Mouse (Mus musculus) right cerebral cortex, postnatal 4 days (tissue): Measurements from ENCODE around the gene Astn2.

Source experiments
- DNase-seq: peaks from one replicate; pipeline ENCODE4 v3.0.0-alpha.2; 2022

Astn2 gene

GRCm38 (mm10) chr4:66157439-66158113 is 246.8 kb downstream of the Astn2 start:
- no peak for DNase-seq

GRCm38 (mm10) chr4:66146546-66146945 is 257.9 kb downstream of the Astn2 start:
- no peak for DNase-seq

- DNase-seq = no peak
Observed at GRCm38 (mm10) chr4:66126181-66126580, 278.2 kb downstream of the Astn2 start.

- no peak for DNase-seq
Observed at GRCm38 (mm10) chr4:66122766-66123358, 281.5 kb downstream of the Astn2 start.

- no peak for DNase-seq
Observed at GRCm38 (mm10) chr4:66114243-66114642, 290.2 kb downstream of the Astn2 start.

- DNase-seq = no peak
Observed at GRCm38 (mm10) chr4:66102037-66102436, 302.4 kb downstream of the Astn2 start.

- no peak for DNase-seq
Observed at GRCm38 (mm10) chr4:66097629-66098028, 306.8 kb downstream of the Astn2 start.

GRCm38 (mm10) chr4:66096104-66096503 is 308.3 kb downstream of the Astn2 start:
- no peak for DNase-seq

- no peak for DNase-seq
Observed at GRCm38 (mm10) chr4:66057161-66057560, 347.2 kb downstream of the Astn2 start.

- DNase-seq = no peak
Observed at GRCm38 (mm10) chr4:66055690-66056089, 348.7 kb downstream of the Astn2 start.

GRCm38 (mm10) chr4:66043014-66043672 is 361.3 kb downstream of the Astn2 start:
- DNase-seq = no peak

GRCm38 (mm10) chr4:66033826-66034225 is 370.6 kb downstream of the Astn2 start:
- DNase-seq = no peak

- DNase-seq = no peak
Observed at GRCm38 (mm10) chr4:66031320-66031870, 373.0 kb downstream of the Astn2 start.

- no peak for DNase-seq
Observed at GRCm38 (mm10) chr4:66029901-66030300, 374.5 kb downstream of the Astn2 start.

GRCm38 (mm10) chr4:66027866-66028265 is 376.5 kb downstream of the Astn2 start:
- no peak for DNase-seq

- no peak for DNase-seq
Observed at GRCm38 (mm10) chr4:66025393-66026062, 378.9 kb downstream of the Astn2 start.

GRCm38 (mm10) chr4:66002936-66003335 is 401.5 kb downstream of the Astn2 start:
- no peak for DNase-seq

- no peak for DNase-seq
Observed at GRCm38 (mm10) chr4:65983643-65984042, 420.8 kb downstream of the Astn2 start.

GRCm38 (mm10) chr4:65982882-65983281 is 421.5 kb downstream of the Astn2 start:
- DNase-seq = no peak

GRCm38 (mm10) chr4:65976251-65976650 is 428.2 kb downstream of the Astn2 start:
- DNase-seq = no peak

GRCm38 (mm10) chr4:65972395-65972794 is 432.0 kb downstream of the Astn2 start:
- no peak for DNase-seq

- DNase-seq = no peak
Observed at GRCm38 (mm10) chr4:65969318-65969717, 435.1 kb downstream of the Astn2 start.

- DNase-seq = no peak
Observed at GRCm38 (mm10) chr4:65964604-65965003, 439.8 kb downstream of the Astn2 start.
